Mouse (Mus musculus): ENCODE measurements at regions not wholly inside any gene's neighbourhood (a gene's known extent, or its start where the extent isn't known, plus 50 kb on each side); places are given as distances from the start of the nearest gene placed in this dataset.
A peak's percentile ranks its signal among the peaks of the same experiment; 100 is the strongest.

DNA sequence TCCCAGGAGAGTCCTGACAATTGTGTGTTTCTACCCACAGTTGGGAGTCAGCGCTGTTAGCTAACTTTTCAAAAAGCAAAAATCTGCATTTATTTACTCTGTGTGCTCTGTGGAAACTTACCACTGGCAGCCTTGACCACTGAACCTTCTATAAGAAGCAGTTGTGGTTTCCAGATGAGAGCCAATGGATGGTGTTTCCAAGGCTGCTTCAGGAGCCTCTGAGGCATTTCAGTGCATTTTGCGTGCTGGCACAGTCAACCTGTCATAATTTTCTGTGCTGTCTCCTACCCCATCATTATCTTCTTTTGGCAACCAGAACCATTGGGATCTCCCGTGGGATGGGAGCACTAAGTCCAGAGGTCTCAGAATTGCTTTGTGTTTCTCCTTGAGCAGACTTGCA lies 60.3 kb downstream of the 4930544G11Rik start:
- Histone ChIP-seq H3K9me3 (ENCODE audit: control insufficient read depth, low read length) (no peaks in the 10 kb centered on the region), H3K4me1 (ENCODE audit: control insufficient read depth, insufficient read depth, low read length) (no peaks in the 10 kb centered on the region), H3K27ac (ENCODE audit: low read depth, low read length) (no peak overlapping the region), H3K4me2 (ENCODE audit: low read depth) (no peak overlapping the region), H3K9ac (ENCODE audit: low read length) (no peak overlapping the region), H3K4me3 (ENCODE audit: low read depth, low read length) (no peak overlapping the region), H3K27me3 (ENCODE audit: control insufficient read depth, insufficient read depth, low read length) (no peaks in the 10 kb centered on the region), H3K36me3 (ENCODE audit: control insufficient read depth, insufficient read depth, low read length) (no peaks in the 10 kb centered on the region)
- ATAC-seq (ENCODE audit: insufficient read depth, low FRiP score, low TSS enrichment) (no peak), DNase-seq (ENCODE audit: low spot score) (no peak)
- WGBS, result 89% methylated on average over 3 of the region's 3 CpGs

DNA sequence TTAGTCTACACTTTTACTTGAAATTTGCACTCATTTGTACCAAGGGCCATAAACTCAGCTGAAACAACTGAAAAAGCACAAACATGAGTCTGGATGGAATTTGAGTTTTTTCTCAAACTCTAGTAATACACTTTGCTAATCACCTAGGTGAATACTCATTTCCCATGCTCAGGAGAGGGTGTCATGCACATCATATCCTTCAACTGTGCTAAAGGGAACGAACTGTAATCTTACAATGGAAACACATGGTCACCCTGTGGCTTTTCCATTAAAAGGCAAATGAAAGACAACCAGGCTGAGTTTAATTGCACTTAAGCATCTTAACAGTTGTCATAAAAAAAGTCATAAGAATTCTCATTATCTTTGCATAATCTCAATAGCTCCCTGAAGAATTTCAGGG lies 71.1 kb downstream of the 4930544G11Rik start:
- ATAC-seq (ENCODE audit: insufficient read depth, low FRiP score, low TSS enrichment), result no peak
- Histone ChIP-seq H3K9me3 (ENCODE audit: control insufficient read depth, low read length) (no peaks in the 10 kb centered on the region), H3K9ac (ENCODE audit: low read length) (no peak overlapping the region), H3K27ac (ENCODE audit: low read depth, low read length) (no peak overlapping the region), H3K27me3 (ENCODE audit: control insufficient read depth, insufficient read depth, low read length) (no peaks in the 10 kb centered on the region), H3K4me3 (ENCODE audit: low read depth, low read length) (no peak overlapping the region), H3K4me2 (ENCODE audit: low read depth) (no peak overlapping the region), H3K4me1 (ENCODE audit: control insufficient read depth, insufficient read depth, low read length) (no peaks in the 10 kb centered on the region), H3K36me3 (ENCODE audit: control insufficient read depth, insufficient read depth, low read length) (no peaks in the 10 kb centered on the region)
- WGBS, result 76% methylated on average over 1 of the region's 1 CpGs
- no peak for DNase-seq (ENCODE audit: low spot score)

DNA sequence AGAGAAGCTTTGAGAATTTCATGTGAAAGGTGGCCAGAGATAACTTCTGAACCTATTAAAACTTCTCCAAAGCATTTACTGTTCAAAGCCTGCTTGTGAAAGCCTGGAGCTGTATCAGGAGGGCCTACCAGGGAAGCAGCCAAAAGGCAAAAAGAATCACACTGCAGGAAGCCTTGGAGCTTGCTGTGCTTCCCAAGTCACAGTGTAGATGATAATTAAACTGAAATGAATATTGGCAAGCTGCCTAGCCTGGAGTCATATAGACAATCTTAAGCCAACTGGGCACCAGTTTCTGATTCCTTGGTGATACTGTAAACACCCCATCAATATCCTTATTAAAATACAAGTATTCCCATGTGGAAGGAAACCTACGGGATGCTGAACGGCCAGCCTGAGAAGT lies 84.4 kb downstream of the 4930544G11Rik start:
- DNase-seq (ENCODE audit: low spot score) (no peak), ATAC-seq (ENCODE audit: insufficient read depth, low FRiP score, low TSS enrichment) (no peak)
- Histone ChIP-seq H3K4me1 (ENCODE audit: control insufficient read depth, insufficient read depth, low read length) (no peaks in the 10 kb centered on the region), H3K4me3 (ENCODE audit: low read depth, low read length) (no peak overlapping the region), H3K9me3 (ENCODE audit: control insufficient read depth, low read length) (no peaks in the 10 kb centered on the region), H3K27me3 (ENCODE audit: control insufficient read depth, insufficient read depth, low read length) (no peaks in the 10 kb centered on the region), H3K36me3 (ENCODE audit: control insufficient read depth, insufficient read depth, low read length) (no peaks in the 10 kb centered on the region), H3K27ac (ENCODE audit: low read depth, low read length) (no peak overlapping the region), H3K4me2 (ENCODE audit: low read depth) (no peak overlapping the region), H3K9ac (ENCODE audit: low read length) (no peak overlapping the region)
- 88% methylated on average over 2 of the region's 2 CpGs for WGBS

DNA sequence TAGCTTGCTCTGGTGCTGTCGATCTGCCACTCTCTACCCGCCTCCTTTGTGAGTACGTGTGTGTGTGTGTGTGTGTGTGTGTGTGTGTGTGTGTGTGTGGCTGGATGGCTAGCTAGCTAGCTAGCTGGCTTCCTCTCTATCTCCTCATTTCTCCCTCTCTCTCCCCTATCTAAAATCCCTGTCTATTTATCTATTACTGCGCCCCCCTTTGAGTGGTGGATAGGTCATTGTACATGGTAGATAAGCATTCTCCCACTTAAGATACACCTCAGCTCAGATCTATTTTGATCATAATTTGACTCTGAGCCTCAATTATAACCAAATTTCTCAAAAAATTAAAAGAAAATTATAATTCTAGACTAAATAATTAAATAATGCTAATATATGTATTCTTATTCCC lies 99.4 kb downstream of the 4930544G11Rik start:
- Histone ChIP-seq H3K4me3 (ENCODE audit: low read depth, low read length) (no peak overlapping the region), H3K4me1 (ENCODE audit: control insufficient read depth, insufficient read depth, low read length) (no peaks in the 10 kb centered on the region), H3K27me3 (ENCODE audit: control insufficient read depth, insufficient read depth, low read length) (no peaks in the 10 kb centered on the region), H3K36me3 (ENCODE audit: control insufficient read depth, insufficient read depth, low read length) (no peaks in the 10 kb centered on the region), H3K9ac (ENCODE audit: low read length) (no peak overlapping the region), H3K27ac (ENCODE audit: low read depth, low read length) (no peak overlapping the region), H3K9me3 (ENCODE audit: control insufficient read depth, low read length) (no peaks in the 10 kb centered on the region), H3K4me2 (ENCODE audit: low read depth) (no peak overlapping the region)
- WGBS, result 88% methylated on average over 4 of the region's 4 CpGs
- ATAC-seq (ENCODE audit: insufficient read depth, low FRiP score, low TSS enrichment), result no peak
- no peak for DNase-seq (ENCODE audit: low spot score)

DNA sequence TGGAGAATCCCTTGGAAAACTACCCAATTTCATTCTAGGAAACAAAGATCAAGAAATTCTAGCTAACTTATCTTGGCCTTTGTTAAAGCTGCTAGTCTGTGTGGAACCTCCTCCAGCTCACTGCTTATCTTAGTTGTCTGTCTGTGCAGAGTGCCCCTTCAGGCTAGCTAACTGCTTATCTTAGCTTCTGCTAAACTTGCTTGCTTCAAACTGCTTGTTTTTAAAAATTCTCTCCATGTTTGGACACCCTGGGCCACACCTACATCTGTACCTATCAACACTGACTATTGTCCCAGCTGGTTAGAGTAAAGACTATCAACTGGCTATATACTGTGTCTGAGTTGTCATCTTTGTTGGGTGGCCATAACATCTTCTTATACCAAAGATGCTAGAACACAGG lies 100.0 kb downstream of the 4930544G11Rik start:
- H3K27me3 ChIP-seq (ENCODE audit: control insufficient read depth, insufficient read depth, low read length), result no peaks in the 10 kb centered on the region
- H3K4me2 ChIP-seq (ENCODE audit: low read depth), result no peak overlapping the region
- no peak overlapping the region for H3K27ac ChIP-seq (ENCODE audit: low read depth, low read length)
- no peak for ATAC-seq (ENCODE audit: insufficient read depth, low FRiP score, low TSS enrichment)
- H3K4me1 ChIP-seq (ENCODE audit: control insufficient read depth, insufficient read depth, low read length), result no peaks in the 10 kb centered on the region
- no peaks in the 10 kb centered on the region for H3K36me3 ChIP-seq (ENCODE audit: control insufficient read depth, insufficient read depth, low read length)
- no peak overlapping the region for H3K9ac ChIP-seq (ENCODE audit: low read length)
- no peak overlapping the region for H3K4me3 ChIP-seq (ENCODE audit: low read depth, low read length)
- no peaks in the 10 kb centered on the region for H3K9me3 ChIP-seq (ENCODE audit: control insufficient read depth, low read length)
- DNase-seq (ENCODE audit: low spot score), result no peak

DNA sequence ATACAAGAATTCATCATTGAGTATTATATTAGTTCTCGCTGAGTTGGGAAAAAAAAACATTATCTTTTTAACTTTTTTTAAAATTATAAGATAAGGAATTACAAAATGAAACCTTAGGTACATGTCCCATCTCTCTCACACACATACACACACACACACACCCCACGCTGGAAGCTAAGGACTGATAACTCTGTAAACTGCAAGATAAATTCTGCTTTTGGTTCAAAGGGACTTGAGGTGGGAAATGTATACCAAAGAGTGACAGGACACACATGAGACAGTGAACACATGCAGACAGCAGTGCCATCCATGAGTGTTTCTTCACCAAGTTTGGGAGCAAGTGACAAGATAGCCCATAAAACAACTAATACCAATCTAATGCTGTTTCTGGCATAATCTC lies 100.8 kb downstream of the 4930544G11Rik start:
- H3K27ac ChIP-seq (ENCODE audit: low read depth, low read length), result no peak overlapping the region
- no peaks in the 10 kb centered on the region for H3K27me3 ChIP-seq (ENCODE audit: control insufficient read depth, insufficient read depth, low read length)
- H3K36me3 ChIP-seq (ENCODE audit: control insufficient read depth, insufficient read depth, low read length), result no peaks in the 10 kb centered on the region
- H3K9me3 ChIP-seq (ENCODE audit: control insufficient read depth, low read length), result no peaks in the 10 kb centered on the region
- no peak overlapping the region for H3K4me2 ChIP-seq (ENCODE audit: low read depth)
- ATAC-seq (ENCODE audit: insufficient read depth, low FRiP score, low TSS enrichment), result no peak
- no peak for DNase-seq (ENCODE audit: low spot score)
- no peak overlapping the region for H3K9ac ChIP-seq (ENCODE audit: low read length)
- H3K4me1 ChIP-seq (ENCODE audit: control insufficient read depth, insufficient read depth, low read length), result no peaks in the 10 kb centered on the region
- WGBS, result 87% methylated on average over 2 of the region's 2 CpGs
- H3K4me3 ChIP-seq (ENCODE audit: low read depth, low read length), result no peak overlapping the region

DNA sequence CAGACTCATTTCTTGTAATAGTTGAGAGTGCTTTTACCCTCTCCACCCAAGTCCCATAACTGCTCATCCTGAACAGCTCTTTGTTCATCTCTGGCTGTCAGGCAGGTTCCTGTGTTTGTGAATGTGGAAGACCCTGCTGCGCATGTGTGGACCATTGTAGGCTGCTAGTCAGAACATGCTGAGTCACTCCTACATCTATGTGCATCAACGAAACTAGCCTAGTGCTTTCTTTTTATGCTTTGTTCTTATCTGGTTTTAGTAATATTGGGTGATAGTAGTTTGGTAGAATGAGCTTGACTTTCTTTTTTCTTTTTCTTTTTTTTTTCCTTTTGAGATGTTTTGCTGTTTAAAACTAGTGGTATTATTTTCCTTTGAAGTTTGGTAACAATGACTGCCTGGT lies 116.5 kb downstream of the 4930544G11Rik start:
- Histone ChIP-seq H3K4me2 (ENCODE audit: low read depth) (no peak overlapping the region), H3K4me1 (ENCODE audit: control insufficient read depth, insufficient read depth, low read length) (no peaks in the 10 kb centered on the region), H3K27me3 (ENCODE audit: control insufficient read depth, insufficient read depth, low read length) (no peaks in the 10 kb centered on the region), H3K9me3 (ENCODE audit: control insufficient read depth, low read length) (no peaks in the 10 kb centered on the region), H3K4me3 (ENCODE audit: low read depth, low read length) (no peak overlapping the region), H3K9ac (ENCODE audit: low read length) (no peak overlapping the region), H3K27ac (ENCODE audit: low read depth, low read length) (no peak overlapping the region), H3K36me3 (ENCODE audit: control insufficient read depth, insufficient read depth, low read length) (no peaks in the 10 kb centered on the region)
- WGBS, result 84% methylated on average over 2 of the region's 2 CpGs
- ATAC-seq (ENCODE audit: insufficient read depth, low FRiP score, low TSS enrichment) (no peak), DNase-seq (ENCODE audit: low spot score) (no peak)

DNA sequence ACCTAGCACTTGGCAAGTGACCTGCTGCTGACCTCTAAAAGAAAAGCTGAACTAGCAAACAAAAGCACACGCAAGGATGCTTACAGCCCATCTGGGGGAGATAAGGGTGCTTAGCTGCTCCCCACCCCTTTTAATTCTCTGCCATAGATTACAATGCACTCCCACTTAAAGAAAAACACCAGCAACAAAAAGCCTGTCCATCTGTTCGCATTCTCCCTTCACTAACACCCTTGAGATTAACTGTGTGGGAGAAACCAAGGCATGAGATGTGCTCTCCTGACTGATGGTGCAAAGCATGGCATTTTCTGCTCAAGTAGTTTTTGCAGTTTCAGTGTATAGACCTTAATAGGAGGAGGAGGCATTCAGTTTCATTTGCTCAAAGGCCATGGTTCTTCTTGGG lies 125.0 kb downstream of the 4930544G11Rik start:
- Histone ChIP-seq H3K27ac (ENCODE audit: low read depth, low read length) (no peak overlapping the region), H3K9ac (ENCODE audit: low read length) (no peak overlapping the region), H3K36me3 (ENCODE audit: control insufficient read depth, insufficient read depth, low read length) (no peaks in the 10 kb centered on the region), H3K9me3 (ENCODE audit: control insufficient read depth, low read length) (no peaks in the 10 kb centered on the region), H3K4me1 (ENCODE audit: control insufficient read depth, insufficient read depth, low read length) (peaks cover 3% of the 10 kb centered on the region; the same call in 1 of the 2 replicates), H3K4me3 (ENCODE audit: low read depth, low read length) (no peak overlapping the region), H3K4me2 (ENCODE audit: low read depth) (no peak overlapping the region), H3K27me3 (ENCODE audit: control insufficient read depth, insufficient read depth, low read length) (no peaks in the 10 kb centered on the region)
- 18% methylated on average over 2 of the region's 2 CpGs for WGBS
- peak; percentile 18 for DNase-seq (ENCODE audit: low spot score)
- ATAC-seq (ENCODE audit: insufficient read depth, low FRiP score, low TSS enrichment), result peak; percentile 78

DNA sequence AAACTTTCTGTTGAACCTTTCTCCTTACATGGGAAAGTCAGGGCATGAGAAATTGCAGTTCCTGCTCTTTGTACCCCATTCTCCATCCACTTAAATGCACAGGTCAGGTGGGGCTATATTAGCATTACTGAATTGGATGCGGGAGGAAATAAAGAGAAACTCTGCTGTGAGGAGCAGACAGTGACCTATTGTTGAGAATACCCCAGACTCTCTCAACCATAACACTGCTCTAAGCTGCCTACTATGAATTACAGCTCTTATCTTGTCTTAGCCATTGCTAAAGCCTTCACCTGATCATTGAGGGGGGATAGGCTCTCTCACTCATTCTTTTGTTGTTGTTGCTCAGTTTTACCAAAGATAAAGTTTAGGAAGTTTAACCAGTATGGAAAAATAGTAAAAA lies 126.4 kb downstream of the 4930544G11Rik start:
- H3K4me1 ChIP-seq (ENCODE audit: control insufficient read depth, insufficient read depth, low read length), result peaks cover 3% of the 10 kb centered on the region; the same call in 1 of the 2 replicates
- H3K27me3 ChIP-seq (ENCODE audit: control insufficient read depth, insufficient read depth, low read length), result no peaks in the 10 kb centered on the region
- ATAC-seq (ENCODE audit: insufficient read depth, low FRiP score, low TSS enrichment) (no peak), DNase-seq (ENCODE audit: low spot score) (no peak)
- H3K9ac ChIP-seq (ENCODE audit: low read length), result no peak overlapping the region
- no peaks in the 10 kb centered on the region for H3K9me3 ChIP-seq (ENCODE audit: control insufficient read depth, low read length)
- 24% methylated on average over 1 of the region's 1 CpGs for WGBS
- no peak overlapping the region for H3K4me2 ChIP-seq (ENCODE audit: low read depth)
- no peak overlapping the region for H3K4me3 ChIP-seq (ENCODE audit: low read depth, low read length)
- no peaks in the 10 kb centered on the region for H3K36me3 ChIP-seq (ENCODE audit: control insufficient read depth, insufficient read depth, low read length)
- H3K27ac ChIP-seq (ENCODE audit: low read depth, low read length), result no peak overlapping the region
